Mouse (Mus musculus): ENCODE results near the gene Wars2.

DNA sequence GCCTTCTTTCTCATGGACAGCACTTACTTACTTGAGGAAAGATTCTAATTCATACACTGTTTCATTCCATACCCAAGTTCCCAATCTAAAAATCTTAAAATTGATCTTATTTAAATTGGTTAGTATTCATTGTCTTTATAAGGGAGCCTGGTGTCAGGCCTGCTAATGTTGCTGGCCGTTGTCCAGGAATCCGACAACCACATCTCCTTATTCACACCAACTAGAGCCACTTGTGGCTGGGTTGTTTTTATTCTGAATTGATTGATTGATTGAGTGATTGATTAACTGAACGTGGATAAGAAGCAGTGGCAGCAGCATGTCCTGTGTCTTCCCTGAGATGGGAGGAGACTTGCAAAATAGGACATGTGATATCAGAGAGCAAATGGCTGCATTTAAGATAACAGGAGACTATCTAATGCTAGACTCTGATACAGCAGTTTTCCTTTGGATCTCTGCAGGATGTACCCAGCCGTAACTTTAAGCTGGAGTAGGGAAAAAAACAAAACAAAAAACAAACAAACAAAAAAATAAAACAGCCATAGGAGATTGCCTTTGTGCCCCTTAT is 16.7 kb downstream of the Wars2 start:
- TF ChIP-seq CTCF (IDR thresholded peaks at IDR 0.05; ENCODE audit: extremely low read depth, insufficient read length, insufficient replicate concordance, low read depth, low read length) (no peak), POLR2A (IDR thresholded peaks at IDR 0.05; ENCODE audit: low read depth, low read length) (no peak)
